Mouse (Mus musculus) colon, adult 2 months (tissue): ENCODE measurements around the gene Olfr1257. TPM values are rescaled to one million over a fixed set of nuclear protein-coding genes. Genes with fewer than 3 reads are reported as not detected.

Source experiments
- polyA plus RNA-seq: library from polyadenylated mRNA; depleted of rRNA; stranded (reverse); fragments of >200 nt; gene quantifications from 2 replicates; pipeline ENCODE4 v1.2.3, GENCODE M21; 2012; rRNA removed

Gene Olfr1257
- not detected in 2 replicates for polyA plus RNA-seq

GRCm38 (mm10) chr2:89878137-89878536, at the start of gene Olfr1257:
Olfr1257 (plus strand) TSS chr2:89878437.

GRCm38 (mm10) chr2:89841455-89841854, 36.8 kb upstream of the Olfr1257 start, which contains the start of gene Olfr1256:
Olfr1256 (minus strand) TSS chr2:89841555.

GRCm38 (mm10) chr2:89848105-89848504, 30.1 kb upstream of the Olfr1257 start, which contains the start of gene Olfr48:
Olfr48 (minus strand) TSS chr2:89848205.

GRCm38 (mm10) chr2:89927009-89927408, 48.8 kb downstream of the Olfr1257 start, which contains the start of gene Olfr1258:
Olfr1258 (plus strand) TSS chr2:89927309.

Other genes starting within 250 kb of the Olfr1257 start
- not detected in 2 replicates for gene Olfr1249, start 243.5 kb upstream of the Olfr1257 start, polyA plus RNA-seq
- not detected in 2 replicates for gene Olfr1250, start 217.0 kb upstream of the Olfr1257 start, polyA plus RNA-seq
- gene Olfr1251, start 206.5 kb upstream of the Olfr1257 start, polyA plus RNA-seq = not detected in 2 replicates
- gene Olfr1252, start 153.4 kb upstream of the Olfr1257 start, polyA plus RNA-seq = not detected in 2 replicates
- gene Olfr1253, start 121.3 kb upstream of the Olfr1257 start, polyA plus RNA-seq = not detected in 2 replicates
- gene Olfr1254, start 84.8 kb upstream of the Olfr1257 start, polyA plus RNA-seq = not detected in 2 replicates
- not detected in 2 replicates for gene Olfr1255, start 66.4 kb upstream of the Olfr1257 start, polyA plus RNA-seq
- gene Olfr1256, start 36.9 kb upstream of the Olfr1257 start, polyA plus RNA-seq = not detected in 2 replicates
- not detected in 2 replicates for gene Olfr48, start 30.2 kb upstream of the Olfr1257 start, polyA plus RNA-seq
- not detected in 2 replicates for gene Olfr1258, start 48.9 kb downstream of the Olfr1257 start, polyA plus RNA-seq
- not detected in 2 replicates for gene Olfr1259, start 70.2 kb downstream of the Olfr1257 start, polyA plus RNA-seq
- gene Olfr1260, start 95.9 kb downstream of the Olfr1257 start, polyA plus RNA-seq = not detected in 2 replicates
- not detected in 2 replicates for gene Olfr1261, start 112.8 kb downstream of the Olfr1257 start, polyA plus RNA-seq
- gene Olfr1262, start 121.7 kb downstream of the Olfr1257 start, polyA plus RNA-seq = not detected in 2 replicates
- not detected in 2 replicates for gene Olfr1263, start 133.7 kb downstream of the Olfr1257 start, polyA plus RNA-seq
- not detected in 2 replicates for gene Olfr1264, start 147.1 kb downstream of the Olfr1257 start, polyA plus RNA-seq
- gene Olfr1265, start 156.9 kb downstream of the Olfr1257 start, polyA plus RNA-seq = not detected in 2 replicates
- not detected in 2 replicates for gene Olfr140, start 185.2 kb downstream of the Olfr1257 start, polyA plus RNA-seq
- not detected in 2 replicates for gene Olfr1269, start 243.0 kb downstream of the Olfr1257 start, polyA plus RNA-seq